Mouse (Mus musculus) E14TG2a.4 (cell line): ENCODE measurements around the gene Cdca4.

Experiments used
- H3K27me3 ChIP-seq: 2 replicates; pipeline ENCODE4 v1.6.1; 2014; ENCODE audit warnings: low read length, control low read depth; ENCODE audit not compliant: insufficient read depth
- H3K36me3 ChIP-seq: 2 replicates; pipeline ENCODE4 v1.6.1; 2014; ENCODE audit warnings: low read length, control low read depth; ENCODE audit not compliant: insufficient read depth
- H3K4me1 ChIP-seq: replicated peaks from 2 replicates; pipeline ENCODE4 v1.6.1; 2014; ENCODE audit warnings: low read depth, low read length, control low read depth
- H3K4me3 ChIP-seq: replicated peaks from 2 replicates; pipeline ENCODE4 v1.5.1; 2014; ENCODE audit warnings: mild to moderate bottlenecking, low read length
- H3K9me3 ChIP-seq: 2 replicates; pipeline ENCODE4 v1.6.1; 2014; ENCODE audit warnings: low read length, control low read depth
- CTCF ChIP-seq: conservative IDR thresholded peaks from 2 replicates; pipeline ENCODE4 v1.5.1; 2014; ENCODE audit warnings: low read length
- NANOG ChIP-seq: IDR thresholded peaks from 2 replicates; pipeline ENCODE4 v1.6.1; 2014; ENCODE audit warnings: borderline replicate concordance, low read length, mixed read lengths
- POU5F1 ChIP-seq: IDR thresholded peaks from 2 replicates; pipeline ENCODE4 v1.6.1; 2014; ENCODE audit warnings: low read length, borderline replicate concordance

Cdca4 gene

GRCm38 (mm10) chr12:112798332-112798681 is 30.9 kb downstream of the Cdca4 start:
- TF ChIP-seq POU5F1 = no peak
- TF ChIP-seq NANOG = no peak
- no peak for TF ChIP-seq CTCF
- peaks cover 93% of the 10 kb centered on the region for H3K4me1 ChIP-seq
- H3K36me3 ChIP-seq = no peaks in the 10 kb centered on the region

GRCm38 (mm10) chr12:112797672-112798331 is 31.4 kb downstream of the Cdca4 start:
- Histone ChIP-seq H3K27me3 (peaks cover 25% of the 10 kb centered on the region), H3K4me3 (peak overlapping the region; percentile 39), H3K4me1 (peaks cover 93% of the 10 kb centered on the region), H3K36me3 (no peaks in the 10 kb centered on the region), H3K9me3 (no peaks in the 10 kb centered on the region)
- no peak for TF ChIP-seq NANOG

More at GRCm38 (mm10) chr12:112798332-112798681, 30.9 kb downstream of the Cdca4 start:
- H3K9me3 ChIP-seq = no peaks in the 10 kb centered on the region
- no peak overlapping the region for H3K4me3 ChIP-seq
- H3K27me3 ChIP-seq = peaks cover 30% of the 10 kb centered on the region

GRCm38 (mm10) chr12:112796551-112797510 is 32.4 kb downstream of the Cdca4 start:
- peaks cover 99% of the 10 kb centered on the region for H3K4me1 ChIP-seq

GRCm38 (mm10) chr12:112795466-112796104 is 33.6 kb downstream of the Cdca4 start:
- TF ChIP-seq POU5F1 (no peak), CTCF (no peak), NANOG (no peak)
- Histone ChIP-seq H3K36me3 (no peaks in the 10 kb centered on the region), H3K9me3 (no peaks in the 10 kb centered on the region), H3K4me3 (peak overlapping the region; percentile 76), H3K4me1 (peaks cover 98% of the 10 kb centered on the region), H3K27me3 (peaks cover 6% of the 10 kb centered on the region)

More at GRCm38 (mm10) chr12:112796551-112797510, 32.4 kb downstream of the Cdca4 start:
- Histone ChIP-seq H3K9me3 (no peaks in the 10 kb centered on the region), H3K4me3 (peak overlapping the region; percentile 50), H3K36me3 (no peaks in the 10 kb centered on the region), H3K27me3 (peaks cover 18% of the 10 kb centered on the region)
- TF ChIP-seq POU5F1 (no peak), NANOG (no peak), CTCF (no peak)

- Histone ChIP-seq H3K9me3 (no peaks in the 10 kb centered on the region), H3K36me3 (no peaks in the 10 kb centered on the region), H3K27me3 (0 out of 2 replicates have a peak, but pooled peaks cover 4% of the 10 kb centered on the region), H3K4me3 (peak overlapping the region; percentile 76), H3K4me1 (peaks cover 93% of the 10 kb centered on the region)
- no peak for TF ChIP-seq POU5F1
- no peak for TF ChIP-seq CTCF
- no peak for TF ChIP-seq NANOG
Measured at GRCm38 (mm10) chr12:112794998-112795397, 34.2 kb downstream of the Cdca4 start.

- Histone ChIP-seq H3K27me3 (0 out of 2 replicates have a peak, but pooled peaks cover 1% of the 10 kb centered on the region), H3K4me1 (peaks cover 87% of the 10 kb centered on the region), H3K4me3 (peak overlapping the region; percentile 76), H3K9me3 (no peaks in the 10 kb centered on the region), H3K36me3 (no peaks in the 10 kb centered on the region)
- TF ChIP-seq CTCF (no peak), NANOG (no peak), POU5F1 (no peak)
Measured at GRCm38 (mm10) chr12:112794356-112794816, 34.8 kb downstream of the Cdca4 start.

GRCm38 (mm10) chr12:112793601-112794355 is 35.4 kb downstream of the Cdca4 start:
- no peaks in the 10 kb centered on the region for H3K27me3 ChIP-seq
- no peaks in the 10 kb centered on the region for H3K9me3 ChIP-seq
- peaks cover 80% of the 10 kb centered on the region for H3K4me1 ChIP-seq
- peak overlapping the region; percentile 76 for H3K4me3 ChIP-seq
- no peaks in the 10 kb centered on the region for H3K36me3 ChIP-seq
- no peak for TF ChIP-seq CTCF
- no peak for TF ChIP-seq NANOG
- TF ChIP-seq POU5F1 = no peak

- H3K27me3 ChIP-seq = no peaks in the 10 kb centered on the region
- H3K4me3 ChIP-seq = no peak overlapping the region
- no peaks in the 10 kb centered on the region for H3K9me3 ChIP-seq
- no peak for TF ChIP-seq CTCF
- TF ChIP-seq NANOG = no peak
- TF ChIP-seq POU5F1 = no peak
- peaks cover 9% of the 10 kb centered on the region for H3K36me3 ChIP-seq
- peaks cover 68% of the 10 kb centered on the region for H3K4me1 ChIP-seq
Measured at GRCm38 (mm10) chr12:112791026-112791425, 38.2 kb downstream of the Cdca4 start.
